Mouse (Mus musculus): ENCODE data around the gene Rpgrip1l. TPM values are rescaled to one million over a fixed set of nuclear protein-coding genes. Genes with fewer than 3 reads are reported as not detected.

Gene Rpgrip1l
- polyA plus RNA-seq, 1 experiment: 1.9 TPM

GRCm38 (mm10) chr8:91312342-91312741 lies 720 bp downstream of the Rpgrip1l start:
- WGBS: 44% methylated on average over 2 of the region's 2 CpGs
- no peak for TF ChIP-seq POLR2A (IDR thresholded peaks at IDR 0.05; ENCODE audit: control insufficient read depth, extremely low read depth, insufficient read depth, low read length, poor library complexity)
- no peak overlapping the region for H3K4me3 ChIP-seq (ENCODE audit: control insufficient read depth, insufficient read depth, low read length)
- no peak overlapping the region for H3K27ac ChIP-seq (ENCODE audit: control insufficient read depth, insufficient read depth, low read length)
- H3K36me3 ChIP-seq (ENCODE audit: control insufficient read depth, insufficient read depth, low read length): no peaks in the 10 kb centered on the region
- no peaks in the 10 kb centered on the region for H3K27me3 ChIP-seq (ENCODE audit: control insufficient read depth, insufficient read depth, low read length)
- peaks cover 2% of the 10 kb centered on the region for H3K4me1 ChIP-seq (replicated peaks; ENCODE audit: control insufficient read depth, insufficient read depth, low read length)
- DNase-seq: no peak

GRCm38 (mm10) chr8:91304481-91305386 lies 8.3 kb downstream of the Rpgrip1l start:
- Histone ChIP-seq H3K27me3 (ENCODE audit: control insufficient read depth, insufficient read depth, low read length) (no peaks in the 10 kb centered on the region), H3K36me3 (ENCODE audit: control insufficient read depth, insufficient read depth, low read length) (0 out of 2 replicates have a peak, but pooled peaks cover 5% of the 10 kb centered on the region), H3K4me1 (replicated peaks; ENCODE audit: control insufficient read depth, insufficient read depth, low read length) (no peaks in the 10 kb centered on the region), H3K27ac (ENCODE audit: control insufficient read depth, insufficient read depth, low read length) (no peak overlapping the region), H3K4me3 (ENCODE audit: control insufficient read depth, insufficient read depth, low read length) (no peak overlapping the region)
- TF ChIP-seq POLR2A (IDR thresholded peaks at IDR 0.05; ENCODE audit: control insufficient read depth, extremely low read depth, insufficient read depth, low read length, poor library complexity): no peak
- TF ChIP-seq CTCF (IDR thresholded peaks at IDR 0.05; ENCODE audit: borderline replicate concordance, control insufficient read depth, extremely low read depth, insufficient read depth, low read length, poor library complexity): no peak
- WGBS: 94% methylated on average over 17 of the region's 17 CpGs
- DNase-seq: no peak

GRCm38 (mm10) chr8:91298672-91299071 lies 14.4 kb downstream of the Rpgrip1l start:
- 6% methylated on average over 2 of the region's 2 CpGs for WGBS
- Histone ChIP-seq H3K4me1 (replicated peaks; ENCODE audit: control insufficient read depth, insufficient read depth, low read length) (no peaks in the 10 kb centered on the region), H3K27me3 (ENCODE audit: control insufficient read depth, insufficient read depth, low read length) (no peaks in the 10 kb centered on the region), H3K27ac (ENCODE audit: control insufficient read depth, insufficient read depth, low read length) (no peak overlapping the region), H3K4me3 (ENCODE audit: control insufficient read depth, insufficient read depth, low read length) (no peak overlapping the region), H3K36me3 (ENCODE audit: control insufficient read depth, insufficient read depth, low read length) (0 out of 2 replicates have a peak, but pooled peaks cover 5% of the 10 kb centered on the region)
- no peak for DNase-seq
- TF ChIP-seq POLR2A (IDR thresholded peaks at IDR 0.05; ENCODE audit: control insufficient read depth, extremely low read depth, insufficient read depth, low read length, poor library complexity) (no peak), CTCF (IDR thresholded peaks at IDR 0.05; ENCODE audit: borderline replicate concordance, control insufficient read depth, extremely low read depth, insufficient read depth, low read length, poor library complexity) (no peak)

DNA sequence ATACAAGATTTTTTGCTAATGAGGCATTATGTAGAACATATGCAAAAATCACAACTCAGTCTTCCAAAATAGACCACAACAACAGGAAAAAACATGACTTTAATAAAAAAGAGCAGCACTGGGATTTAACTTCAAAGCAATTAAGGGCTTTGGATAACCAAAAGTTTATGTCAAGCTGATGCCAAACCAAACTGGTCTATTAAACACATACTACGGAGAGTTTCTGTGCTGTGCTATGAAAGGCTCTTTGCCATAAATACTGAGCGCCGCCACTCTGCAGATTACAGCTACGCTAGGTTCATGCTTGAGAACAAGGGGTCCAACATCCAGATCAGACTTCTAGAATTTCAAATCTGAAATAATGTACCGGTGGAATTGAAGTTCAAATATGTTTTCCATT lies 17.3 kb downstream of the Rpgrip1l start:
- no peaks in the 10 kb centered on the region for H3K36me3 ChIP-seq (ENCODE audit: control insufficient read depth, insufficient read depth, low read length)
- WGBS: 95% methylated on average over 5 of the region's 5 CpGs
- no peak for DNase-seq
- TF ChIP-seq CTCF (IDR thresholded peaks at IDR 0.05; ENCODE audit: borderline replicate concordance, control insufficient read depth, extremely low read depth, insufficient read depth, low read length, poor library complexity) (no peak), POLR2A (IDR thresholded peaks at IDR 0.05; ENCODE audit: control insufficient read depth, extremely low read depth, insufficient read depth, low read length, poor library complexity) (no peak)
- no peak overlapping the region for H3K27ac ChIP-seq (ENCODE audit: control insufficient read depth, insufficient read depth, low read length)
- H3K27me3 ChIP-seq (ENCODE audit: control insufficient read depth, insufficient read depth, low read length): no peaks in the 10 kb centered on the region
- no peaks in the 10 kb centered on the region for H3K4me1 ChIP-seq (replicated peaks; ENCODE audit: control insufficient read depth, insufficient read depth, low read length)
- H3K4me3 ChIP-seq (ENCODE audit: control insufficient read depth, insufficient read depth, low read length): no peak overlapping the region

- Histone ChIP-seq H3K27me3 (ENCODE audit: control insufficient read depth, insufficient read depth, low read length) (no peaks in the 10 kb centered on the region), H3K36me3 (ENCODE audit: control insufficient read depth, insufficient read depth, low read length) (no peaks in the 10 kb centered on the region), H3K4me3 (ENCODE audit: control insufficient read depth, insufficient read depth, low read length) (no peak overlapping the region), H3K27ac (ENCODE audit: control insufficient read depth, insufficient read depth, low read length) (no peak overlapping the region), H3K4me1 (replicated peaks; ENCODE audit: control insufficient read depth, insufficient read depth, low read length) (no peaks in the 10 kb centered on the region)
- WGBS: 96% methylated on average over 4 of the region's 4 CpGs
- no peak for DNase-seq
- TF ChIP-seq POLR2A (IDR thresholded peaks at IDR 0.05; ENCODE audit: control insufficient read depth, extremely low read depth, insufficient read depth, low read length, poor library complexity) (no peak), CTCF (IDR thresholded peaks at IDR 0.05; ENCODE audit: borderline replicate concordance, control insufficient read depth, extremely low read depth, insufficient read depth, low read length, poor library complexity) (no peak)
Measured at GRCm38 (mm10) chr8:91290576-91290975, 22.5 kb downstream of the Rpgrip1l start.

DNA sequence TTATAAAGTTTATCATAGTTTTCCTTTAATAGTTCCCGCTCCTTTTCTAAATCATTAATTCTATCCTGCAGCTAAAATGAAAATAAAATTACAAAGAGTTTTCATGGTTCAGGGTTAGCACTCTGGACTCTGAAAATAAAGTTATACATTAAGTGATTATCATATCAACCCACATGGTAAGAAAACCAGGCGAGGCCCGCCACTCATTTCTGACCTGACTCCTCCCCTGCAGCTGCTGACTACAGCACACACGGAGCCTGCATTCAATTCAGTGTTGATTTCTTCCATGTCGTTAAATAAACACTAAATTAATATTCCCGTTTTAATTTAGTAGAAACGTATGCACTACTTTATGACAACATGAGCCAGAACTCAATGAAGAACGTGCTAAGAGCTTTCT lies 26.8 kb downstream of the Rpgrip1l start:
- Histone ChIP-seq H3K4me1 (replicated peaks; ENCODE audit: control insufficient read depth, insufficient read depth, low read length) (no peaks in the 10 kb centered on the region), H3K4me3 (ENCODE audit: control insufficient read depth, insufficient read depth, low read length) (no peak overlapping the region), H3K27ac (ENCODE audit: control insufficient read depth, insufficient read depth, low read length) (no peak overlapping the region), H3K36me3 (ENCODE audit: control insufficient read depth, insufficient read depth, low read length) (no peaks in the 10 kb centered on the region), H3K27me3 (ENCODE audit: control insufficient read depth, insufficient read depth, low read length) (no peaks in the 10 kb centered on the region)
- 95% methylated on average over 8 of the region's 8 CpGs for WGBS
- TF ChIP-seq POLR2A (IDR thresholded peaks at IDR 0.05; ENCODE audit: control insufficient read depth, extremely low read depth, insufficient read depth, low read length, poor library complexity) (no peak), CTCF (IDR thresholded peaks at IDR 0.05; ENCODE audit: borderline replicate concordance, control insufficient read depth, extremely low read depth, insufficient read depth, low read length, poor library complexity) (no peak)
- DNase-seq: no peak
